Mouse (Mus musculus): ENCODE measurements around the gene Mob1b. TPM values are rescaled to one million over a fixed set of nuclear protein-coding genes. Genes with fewer than 3 reads are reported as not detected.

Mob1b gene
- polyA plus RNA-seq, 1 experiment from 2014 or later: 32.4 TPM

DNA sequence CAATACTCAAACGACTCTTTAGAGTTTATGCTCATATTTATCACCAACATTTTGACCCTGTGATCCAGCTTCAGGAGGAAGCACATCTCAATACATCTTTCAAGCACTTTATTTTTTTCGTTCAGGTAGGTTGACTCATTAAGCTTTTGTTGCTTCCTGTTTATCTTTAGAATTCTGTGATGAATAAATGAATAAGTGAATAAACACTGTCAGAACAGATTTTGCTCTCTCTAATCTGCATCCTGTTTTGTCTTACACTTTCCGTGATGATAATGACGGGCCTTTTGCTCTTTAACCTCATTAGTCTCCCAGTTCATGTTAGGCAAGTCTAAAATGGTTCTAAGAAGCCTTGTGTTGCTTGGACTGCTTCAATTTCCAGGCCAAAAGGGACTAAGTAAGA lies 32.5 kb downstream of the Mob1b start:
- no peak for ATAC-seq (replicated peaks; ENCODE audit: insufficient number of reproducible peaks, low FRiP score, low TSS enrichment)
- no peaks in the 10 kb centered on the region for H3K27me3 ChIP-seq (ENCODE audit: control insufficient read depth, insufficient read depth, low read length)
- H3K36me3 ChIP-seq (ENCODE audit: control insufficient read depth, insufficient read depth, low read length): no peaks in the 10 kb centered on the region; the same call in 1 of the 2 replicates
- H3K9me3 ChIP-seq (replicated peaks; ENCODE audit: control insufficient read depth, low read length): no peaks in the 10 kb centered on the region
- WGBS (ENCODE audit: insufficient replicate concordance): 83% methylated on average over 4 of the region's 4 CpGs
- H3K27ac ChIP-seq (ENCODE audit: low read depth, low read length): no peak overlapping the region
- H3K4me1 ChIP-seq (ENCODE audit: control insufficient read depth, insufficient read depth, low read length): no peaks in the 10 kb centered on the region
- no peak overlapping the region for H3K4me2 ChIP-seq
- no peak overlapping the region for H3K4me3 ChIP-seq (ENCODE audit: low read depth, low read length)
- H3K9ac ChIP-seq (ENCODE audit: low read depth, low read length): no peak overlapping the region

DNA sequence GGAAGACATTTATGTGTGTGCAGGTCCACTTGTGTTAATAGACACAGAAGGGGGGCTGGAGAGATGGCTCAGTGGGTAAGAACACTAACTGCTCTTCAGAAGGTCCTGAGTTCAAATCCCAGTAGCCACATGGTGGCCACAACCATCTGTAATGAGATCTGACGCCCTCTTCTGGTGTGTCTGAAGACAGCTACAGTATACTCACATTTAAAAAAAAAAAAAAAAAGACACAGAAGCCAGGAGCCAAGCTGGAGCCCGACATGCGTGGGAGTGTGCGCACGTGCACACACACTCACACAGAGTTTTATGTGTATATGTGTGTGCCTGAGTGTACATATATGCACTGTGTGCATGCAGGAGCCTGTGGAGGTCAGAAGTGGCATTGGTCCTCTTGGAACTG lies 42.0 kb downstream of the Mob1b start:
- Histone ChIP-seq H3K4me3 (ENCODE audit: low read depth, low read length) (no peak overlapping the region), H3K36me3 (ENCODE audit: control insufficient read depth, insufficient read depth, low read length) (0 out of 2 replicates have a peak, but pooled peaks cover 2% of the 10 kb centered on the region), H3K27ac (ENCODE audit: low read depth, low read length) (no peak overlapping the region), H3K9ac (ENCODE audit: low read depth, low read length) (no peak overlapping the region), H3K4me2 (no peak overlapping the region), H3K27me3 (ENCODE audit: control insufficient read depth, insufficient read depth, low read length) (no peaks in the 10 kb centered on the region), H3K4me1 (ENCODE audit: control insufficient read depth, insufficient read depth, low read length) (peaks cover 12% of the 10 kb centered on the region), H3K9me3 (replicated peaks; ENCODE audit: control insufficient read depth, low read length) (no peaks in the 10 kb centered on the region)
- WGBS (ENCODE audit: insufficient replicate concordance): 87% methylated on average over 5 of the region's 5 CpGs
- ATAC-seq (replicated peaks; ENCODE audit: insufficient number of reproducible peaks, low FRiP score, low TSS enrichment): no peak

DNA sequence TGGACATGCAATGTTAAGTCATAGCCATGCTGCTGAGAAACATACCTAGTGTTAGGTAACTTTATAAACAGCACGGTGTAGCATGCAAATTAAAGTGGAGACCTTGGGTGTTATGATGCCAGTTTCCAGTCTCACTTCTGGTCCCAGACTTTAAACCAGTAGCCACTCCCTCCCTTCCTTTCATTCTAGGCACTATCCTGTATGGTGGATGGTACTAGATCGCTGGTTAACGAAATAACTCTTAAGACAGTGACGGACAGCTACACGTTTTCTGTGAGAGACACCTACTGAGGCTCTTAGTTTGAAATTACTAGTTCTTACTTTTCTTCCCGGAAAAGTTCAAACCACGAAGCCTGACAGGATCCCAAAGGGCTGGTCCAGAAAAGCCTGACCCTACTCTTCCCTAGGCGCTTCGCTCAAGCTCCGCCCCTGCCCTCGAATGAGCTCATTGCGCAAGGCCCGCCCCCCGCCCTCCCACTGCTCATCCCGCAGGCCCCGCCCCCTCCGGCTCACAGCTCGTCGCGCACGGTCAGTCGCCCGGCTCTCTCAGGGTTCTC lies 43.9 kb downstream of the Mob1b start:
- WGBS (ENCODE audit: insufficient replicate concordance): under 1% methylated on average over 23 of the region's 23 CpGs
- H3K4me2 ChIP-seq: peak overlapping the region; percentile 67
- peaks cover 12% of the 10 kb centered on the region for H3K4me1 ChIP-seq (ENCODE audit: control insufficient read depth, insufficient read depth, low read length)
- no peaks in the 10 kb centered on the region for H3K9me3 ChIP-seq (replicated peaks; ENCODE audit: control insufficient read depth, low read length)
- no peak overlapping the region; the same call in none of the 2 replicates for H3K9ac ChIP-seq (ENCODE audit: low read depth, low read length)
- H3K4me3 ChIP-seq (ENCODE audit: low read depth, low read length): peak overlapping the region; percentile 65
- peak overlapping the region; percentile 87; the same call in 1 of the 2 replicates for H3K27ac ChIP-seq (ENCODE audit: low read depth, low read length)
- peak; percentile 57 for ATAC-seq (replicated peaks; ENCODE audit: insufficient number of reproducible peaks, low FRiP score, low TSS enrichment)
- no peaks in the 10 kb centered on the region for H3K27me3 ChIP-seq (ENCODE audit: control insufficient read depth, insufficient read depth, low read length)
- H3K36me3 ChIP-seq (ENCODE audit: control insufficient read depth, insufficient read depth, low read length): peaks cover under 1% of the 10 kb centered on the region; the same call in 1 of the 2 replicates

DNA sequence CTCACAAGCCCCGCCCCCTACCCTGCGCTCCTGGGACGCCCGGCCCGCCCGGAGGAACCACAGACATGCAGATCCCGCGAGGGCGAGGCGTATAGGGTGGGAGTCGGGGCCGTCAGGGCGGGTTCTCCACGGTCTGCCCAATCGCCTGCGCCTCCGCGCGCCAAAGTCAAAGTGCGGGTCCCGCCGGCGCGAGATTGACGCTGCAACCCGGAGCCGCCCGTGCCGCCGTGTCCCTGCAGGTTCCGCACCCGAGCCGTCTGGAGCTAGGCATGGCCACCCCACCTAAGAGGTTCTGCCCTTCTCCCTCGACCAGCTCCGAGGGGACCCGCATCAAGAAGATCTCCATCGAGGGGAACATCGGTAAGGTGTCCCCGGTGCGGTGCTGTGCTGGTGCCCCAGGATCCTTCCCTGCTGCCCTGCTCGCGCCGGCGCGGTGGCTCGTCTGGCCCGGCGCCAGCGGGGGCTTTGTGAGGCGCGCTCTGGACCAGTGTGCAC lies 44.4 kb downstream of the Mob1b start, which contains the start of gene Dck:
Gene Dck, plus strand, starts transcription at position 10 of the 495 bp plus-strand sequence.
- H3K4me3 ChIP-seq (ENCODE audit: low read depth, low read length): peak within 1 kb of the TSS; percentile 65
- no peaks in the 10 kb centered on the region for H3K27me3 ChIP-seq (ENCODE audit: control insufficient read depth, insufficient read depth, low read length)
- H3K4me2 ChIP-seq: peak within 1 kb of the TSS; percentile 67
- under 1% methylated on average over 51 of the region's 51 CpGs for WGBS (ENCODE audit: insufficient replicate concordance)
- H3K27ac ChIP-seq (ENCODE audit: low read depth, low read length): peak within 1 kb of the TSS; percentile 87
- H3K4me1 ChIP-seq (ENCODE audit: control insufficient read depth, insufficient read depth, low read length): peaks cover 12% of the 10 kb centered on the region
- no peaks in the 10 kb centered on the region for H3K9me3 ChIP-seq (replicated peaks; ENCODE audit: control insufficient read depth, low read length)
- peak; percentile 100 for ATAC-seq (replicated peaks; ENCODE audit: insufficient number of reproducible peaks, low FRiP score, low TSS enrichment)
- H3K9ac ChIP-seq (ENCODE audit: low read depth, low read length): peak within 1 kb of the TSS; percentile 79
- H3K36me3 ChIP-seq (ENCODE audit: control insufficient read depth, insufficient read depth, low read length): peaks cover 4% of the 10 kb centered on the region; the same call in 1 of the 2 replicates

DNA sequence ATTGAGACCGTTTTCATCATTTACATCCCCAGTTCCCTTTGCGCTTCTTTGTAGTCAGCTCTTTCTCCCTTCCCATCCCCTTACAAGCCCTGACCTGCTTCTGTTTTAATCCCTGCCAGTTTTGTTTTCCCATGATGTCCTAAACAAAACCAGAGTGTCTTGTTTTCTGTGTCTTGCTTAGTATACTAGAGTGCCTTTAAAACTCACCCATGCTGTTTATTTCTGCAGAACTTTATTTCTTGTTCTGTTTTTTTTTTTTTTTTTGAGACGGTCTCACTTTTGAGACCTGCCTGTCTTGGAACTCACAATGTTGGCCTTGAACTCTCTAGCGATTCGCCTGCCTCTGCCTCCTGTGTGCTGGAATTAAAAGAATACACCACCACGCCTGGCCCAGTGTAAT lies 44.9 kb downstream of the Mob1b start:
- peak overlapping the region; percentile 67 for H3K4me2 ChIP-seq
- WGBS (ENCODE audit: insufficient replicate concordance): 13% methylated on average over 6 of the region's 6 CpGs
- H3K4me1 ChIP-seq (ENCODE audit: control insufficient read depth, insufficient read depth, low read length): peaks cover 12% of the 10 kb centered on the region
- peak overlapping the region; percentile 87 for H3K27ac ChIP-seq (ENCODE audit: low read depth, low read length)
- peaks cover 4% of the 10 kb centered on the region for H3K36me3 ChIP-seq (ENCODE audit: control insufficient read depth, insufficient read depth, low read length)
- peak overlapping the region; percentile 65 for H3K4me3 ChIP-seq (ENCODE audit: low read depth, low read length)
- ATAC-seq (replicated peaks; ENCODE audit: insufficient number of reproducible peaks, low FRiP score, low TSS enrichment): no peak
- H3K27me3 ChIP-seq (ENCODE audit: control insufficient read depth, insufficient read depth, low read length): no peaks in the 10 kb centered on the region
- no peaks in the 10 kb centered on the region for H3K9me3 ChIP-seq (replicated peaks; ENCODE audit: control insufficient read depth, low read length)
- H3K9ac ChIP-seq (ENCODE audit: low read depth, low read length): peak overlapping the region; percentile 79

DNA sequence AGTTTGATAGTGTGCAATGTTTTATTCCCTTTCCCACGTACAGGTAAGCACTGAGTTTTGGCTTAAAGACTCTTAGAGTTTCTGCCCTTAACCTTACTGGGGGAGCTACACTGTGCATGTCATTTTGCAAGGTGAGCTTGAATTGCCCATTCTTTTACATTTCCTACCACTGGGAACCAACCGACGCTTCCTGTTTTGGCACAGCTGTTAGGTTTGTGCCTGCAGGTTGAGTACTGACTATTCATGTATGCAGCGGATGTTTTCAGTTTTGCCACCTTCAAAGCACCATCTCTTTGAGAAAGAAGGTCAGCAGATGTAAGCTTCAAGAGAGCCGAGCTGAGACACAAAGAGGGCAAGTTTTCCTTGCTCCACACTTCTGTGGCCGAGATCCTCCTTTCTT lies 45.5 kb downstream of the Mob1b start:
- Histone ChIP-seq H3K4me3 (ENCODE audit: low read depth, low read length) (peak overlapping the region; percentile 65), H3K9ac (ENCODE audit: low read depth, low read length) (peak overlapping the region; percentile 79; the same call in 1 of the 2 replicates), H3K36me3 (ENCODE audit: control insufficient read depth, insufficient read depth, low read length) (peaks cover 4% of the 10 kb centered on the region), H3K4me2 (peak overlapping the region; percentile 67), H3K27ac (ENCODE audit: low read depth, low read length) (no peak overlapping the region), H3K27me3 (ENCODE audit: control insufficient read depth, insufficient read depth, low read length) (no peaks in the 10 kb centered on the region), H3K4me1 (ENCODE audit: control insufficient read depth, insufficient read depth, low read length) (peaks cover 12% of the 10 kb centered on the region), H3K9me3 (replicated peaks; ENCODE audit: control insufficient read depth, low read length) (no peaks in the 10 kb centered on the region)
- WGBS (ENCODE audit: insufficient replicate concordance): 71% methylated on average over 6 of the region's 6 CpGs
- no peak for ATAC-seq (replicated peaks; ENCODE audit: insufficient number of reproducible peaks, low FRiP score, low TSS enrichment)

DNA sequence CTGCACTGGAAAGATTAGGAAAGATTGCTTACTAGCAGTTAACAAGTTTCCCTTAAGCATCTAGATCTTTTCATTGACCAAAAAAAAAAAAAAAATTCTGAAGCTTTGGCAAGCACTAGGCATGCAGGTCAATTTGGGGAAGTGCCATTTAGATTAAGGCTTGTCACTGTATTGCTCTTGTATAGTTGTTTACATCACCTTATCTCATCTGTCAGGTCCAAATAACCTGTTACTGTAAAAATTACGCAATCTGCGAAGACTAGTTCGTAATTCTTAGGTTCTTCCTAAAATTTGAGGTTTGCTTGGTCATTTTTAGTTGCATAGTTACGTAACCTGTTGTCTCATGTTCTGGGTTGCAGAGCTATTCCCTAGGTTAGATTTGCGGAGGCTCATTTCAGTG lies 46.2 kb downstream of the Mob1b start:
- no peak overlapping the region for H3K4me3 ChIP-seq (ENCODE audit: low read depth, low read length)
- H3K9me3 ChIP-seq (replicated peaks; ENCODE audit: control insufficient read depth, low read length): no peaks in the 10 kb centered on the region
- 93% methylated on average over 5 of the region's 5 CpGs for WGBS (ENCODE audit: insufficient replicate concordance)
- H3K4me1 ChIP-seq (ENCODE audit: control insufficient read depth, insufficient read depth, low read length): peaks cover 12% of the 10 kb centered on the region
- H3K36me3 ChIP-seq (ENCODE audit: control insufficient read depth, insufficient read depth, low read length): peaks cover 7% of the 10 kb centered on the region
- H3K4me2 ChIP-seq: peak overlapping the region; percentile 67
- no peak for ATAC-seq (replicated peaks; ENCODE audit: insufficient number of reproducible peaks, low FRiP score, low TSS enrichment)
- H3K27ac ChIP-seq (ENCODE audit: low read depth, low read length): no peak overlapping the region
- no peak overlapping the region; the same call in 1 of the 2 replicates for H3K9ac ChIP-seq (ENCODE audit: low read depth, low read length)
- H3K27me3 ChIP-seq (ENCODE audit: control insufficient read depth, insufficient read depth, low read length): no peaks in the 10 kb centered on the region

DNA sequence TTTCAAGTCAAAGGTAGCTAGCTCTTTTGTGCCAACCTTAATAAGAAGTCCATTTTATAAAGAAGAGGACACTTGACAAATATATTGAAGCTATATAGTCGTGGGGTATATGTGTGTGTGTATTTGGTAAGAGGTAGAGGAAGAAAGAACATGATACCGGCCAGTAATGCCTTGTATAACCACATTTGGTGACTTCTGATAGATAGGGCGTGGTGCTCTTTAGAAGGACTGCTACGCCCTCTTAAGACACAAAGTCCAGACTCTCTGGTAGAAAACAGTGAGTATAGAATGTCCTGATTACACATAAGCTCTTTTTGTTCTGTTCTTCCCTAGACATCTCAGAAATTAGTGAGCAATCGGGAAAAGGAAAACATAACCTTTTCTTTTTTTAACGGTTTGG lies 47.5 kb downstream of the Mob1b start:
- no peak overlapping the region for H3K27ac ChIP-seq (ENCODE audit: low read depth, low read length)
- WGBS (ENCODE audit: insufficient replicate concordance): 86% methylated on average over 6 of the region's 6 CpGs
- H3K4me2 ChIP-seq: peak overlapping the region; percentile 67; the same call in 1 of the 2 replicates
- no peaks in the 10 kb centered on the region for H3K9me3 ChIP-seq (replicated peaks; ENCODE audit: control insufficient read depth, low read length)
- H3K27me3 ChIP-seq (ENCODE audit: control insufficient read depth, insufficient read depth, low read length): no peaks in the 10 kb centered on the region
- no peak for ATAC-seq (replicated peaks; ENCODE audit: insufficient number of reproducible peaks, low FRiP score, low TSS enrichment)
- H3K4me1 ChIP-seq (ENCODE audit: control insufficient read depth, insufficient read depth, low read length): peaks cover 12% of the 10 kb centered on the region
- H3K9ac ChIP-seq (ENCODE audit: low read depth, low read length): no peak overlapping the region
- no peak overlapping the region for H3K4me3 ChIP-seq (ENCODE audit: low read depth, low read length)
- H3K36me3 ChIP-seq (ENCODE audit: control insufficient read depth, insufficient read depth, low read length): peaks cover 16% of the 10 kb centered on the region

Measured in heart, embryonic 11.5 days (tissue).